ENCODE assay signal across 9 mouse cellular contexts in genomic region chr2:115309856-115310631, GRCm38 (mm10).
DNase-seq lines count a peak whose midpoint lies in the region; ATAC-seq and TF ChIP-seq lines count a peak whose summit lies in the region.
"Had no signal": no experiment of that assay in that cellular context is flagged by ENCODE, and none has a peak within 500 bp of the region (broad histone marks: within the 10 kb centered on the region; RNA-seq: fewer than 3 reads in every experiment).

No protein-coding gene starts in this region.

- no peak for TF ChIP-seq CTCF in heart, adult 2 months (IDR thresholded peaks at IDR 0.05)

- no peaks in the 10 kb centered on the region for H3K36me3 ChIP-seq in heart, embryonic 10.5 days
- H3K36me3 ChIP-seq in heart, adult 2 months (ENCODE audit: control insufficient read depth, insufficient read depth, low read length), result no peaks in the 10 kb centered on the region
- no peaks in the 10 kb centered on the region for H3K36me3 ChIP-seq in midbrain, embryonic 11.5 days (ENCODE audit: control insufficient read depth, insufficient read depth, low read length)
- no peaks in the 10 kb centered on the region for H3K36me3 ChIP-seq in midbrain, embryonic 14.5 days (ENCODE audit: control insufficient read depth, insufficient read depth, low read length)
- no peaks in the 10 kb centered on the region for H3K36me3 ChIP-seq in kidney, embryonic 14.5 days (ENCODE audit: control insufficient read depth, insufficient read depth, low read length)
- no peaks in the 10 kb centered on the region for H3K36me3 ChIP-seq in neural tube, embryonic 11.5 days (ENCODE audit: control insufficient read depth, insufficient read depth, low read length)
- H3K36me3 ChIP-seq: embryonic facial prominence, embryonic 15.5 days had no signal

- H3K4me3 ChIP-seq in heart, embryonic 10.5 days, result no peak overlapping the region
- no peak overlapping the region for H3K4me3 ChIP-seq in heart, adult 2 months
- H3K4me3 ChIP-seq in midbrain, embryonic 11.5 days (ENCODE audit: low read depth, low read length), result no peak overlapping the region
- no peak overlapping the region for H3K4me3 ChIP-seq in midbrain, embryonic 14.5 days (replicated peaks; ENCODE audit: low read depth, low read length)
- no peak overlapping the region for H3K4me3 ChIP-seq in kidney, embryonic 14.5 days (ENCODE audit: low read length)
- no peak overlapping the region for H3K4me3 ChIP-seq in neural tube, embryonic 11.5 days (ENCODE audit: low read depth, low read length)
- H3K4me3 ChIP-seq: embryonic facial prominence, embryonic 15.5 days had no signal

- H3K9ac ChIP-seq in heart, adult 2 months (ENCODE audit: low read depth, low read length), result no peak overlapping the region
- no peak overlapping the region for H3K9ac ChIP-seq in midbrain, embryonic 11.5 days (ENCODE audit: low read length)
- no peak overlapping the region for H3K9ac ChIP-seq in midbrain, embryonic 14.5 days (replicated peaks; ENCODE audit: low read length)
- no peak overlapping the region for H3K9ac ChIP-seq in kidney, embryonic 14.5 days (ENCODE audit: low read depth, low read length)
- no peak overlapping the region for H3K9ac ChIP-seq in neural tube, embryonic 11.5 days (ENCODE audit: low read length)
- H3K9ac ChIP-seq: embryonic facial prominence, embryonic 15.5 days had no signal

- H3K79me2 ChIP-seq in heart, adult 2 months (replicated peaks; ENCODE audit: control insufficient read depth, insufficient read depth, low read length), result no peaks in the 10 kb centered on the region

- TF ChIP-seq POLR2A in heart, adult 2 months (IDR thresholded peaks at IDR 0.05; ENCODE audit: insufficient read depth, low read depth, low read length), result no peak

- H3K27me3 ChIP-seq in heart, embryonic 10.5 days (ENCODE audit: insufficient read depth, poor library complexity, severe bottlenecking), result no peaks in the 10 kb centered on the region
- H3K27me3 ChIP-seq in heart, adult 2 months (ENCODE audit: control insufficient read depth, insufficient read depth, low read length), result no peaks in the 10 kb centered on the region
- no peaks in the 10 kb centered on the region for H3K27me3 ChIP-seq in midbrain, embryonic 11.5 days (ENCODE audit: control insufficient read depth, insufficient read depth, low read length)
- no peaks in the 10 kb centered on the region for H3K27me3 ChIP-seq in midbrain, embryonic 14.5 days (ENCODE audit: control insufficient read depth, insufficient read depth, low read length)
- no peaks in the 10 kb centered on the region for H3K27me3 ChIP-seq in kidney, embryonic 14.5 days (ENCODE audit: control insufficient read depth, insufficient read depth, low read length)
- no peaks in the 10 kb centered on the region for H3K27me3 ChIP-seq in neural tube, embryonic 11.5 days (ENCODE audit: control insufficient read depth, insufficient read depth, low read length)
- H3K27me3 ChIP-seq: embryonic facial prominence, embryonic 15.5 days had no signal

- H3K4me1 ChIP-seq in heart, embryonic 10.5 days, result peaks cover 9% of the 10 kb centered on the region; the same call in 1 of the 2 replicates
- H3K4me1 ChIP-seq in heart, adult 2 months (ENCODE audit: control insufficient read depth, insufficient read depth, low read length), result no peaks in the 10 kb centered on the region
- peaks cover 3% of the 10 kb centered on the region; the same call in 1 of the 2 replicates for H3K4me1 ChIP-seq in midbrain, embryonic 11.5 days (ENCODE audit: control insufficient read depth, insufficient read depth, low read length)
- H3K4me1 ChIP-seq in midbrain, embryonic 14.5 days (ENCODE audit: control insufficient read depth, insufficient read depth, low read length), result no peaks in the 10 kb centered on the region
- no peaks in the 10 kb centered on the region for H3K4me1 ChIP-seq in kidney, embryonic 14.5 days (ENCODE audit: control insufficient read depth, insufficient read depth, low read length)
- no peaks in the 10 kb centered on the region for H3K4me1 ChIP-seq in neural tube, embryonic 11.5 days (ENCODE audit: control insufficient read depth, insufficient read depth, low read length)
- H3K4me1 ChIP-seq: embryonic facial prominence, embryonic 15.5 days had no signal

- 55% methylated on average over 4 of the region's 4 CpGs for WGBS in heart, embryonic 10.5 days
- WGBS in heart, adult 2 months, result 47% methylated on average over 4 of the region's 4 CpGs
- 46% methylated on average over 4 of the region's 4 CpGs for WGBS in midbrain, embryonic 11.5 days
- 29% methylated on average over 4 of the region's 4 CpGs for WGBS in midbrain, embryonic 14.5 days
- 12% methylated on average over 4 of the region's 4 CpGs for WGBS in kidney, embryonic 14.5 days
- 27% methylated on average over 4 of the region's 4 CpGs for WGBS in neural tube, embryonic 11.5 days

- 0 out of 2 replicates have a peak, but pooled peaks have one; percentile 38 for ATAC-seq in midbrain, embryonic 11.5 days (ENCODE audit: low FRiP score)
- ATAC-seq in midbrain, embryonic 14.5 days (ENCODE audit: low FRiP score, low TSS enrichment), result no peak
- peak; percentile 88 for ATAC-seq in kidney, embryonic 14.5 days (ENCODE audit: low FRiP score, low TSS enrichment)
- peak; percentile 58 for ATAC-seq in neural tube, embryonic 11.5 days (ENCODE audit: insufficient read depth, low FRiP score, low TSS enrichment)

- no peak overlapping the region for H3K4me2 ChIP-seq in midbrain, embryonic 11.5 days
- H3K4me2 ChIP-seq in midbrain, embryonic 14.5 days (ENCODE audit: low read length), result no peak overlapping the region
- H3K4me2 ChIP-seq in kidney, embryonic 14.5 days (replicated peaks; ENCODE audit: low read depth, low read length), result no peak overlapping the region
- no peak overlapping the region for H3K4me2 ChIP-seq in neural tube, embryonic 11.5 days (ENCODE audit: low read depth)
- H3K4me2 ChIP-seq: embryonic facial prominence, embryonic 15.5 days had no signal

- intact Hi-C loops in heart, adult 2 months (cut with DNase I), result no loop called here
- intact Hi-C loops in gastrocnemius, postnatal 36 days (cut with DNase I), result no loop called here

- DNase-seq in heart, embryonic 10.5 days (ENCODE audit: low spot score), result no peak
- DNase-seq in heart, adult 2 months, result no peak
- DNase-seq in midbrain, embryonic 11.5 days (ENCODE audit: low spot score, missing footprints), result no peak
- DNase-seq in midbrain, embryonic 14.5 days, result no peak
- peak; percentile 24 for DNase-seq in neural tube, embryonic 11.5 days (ENCODE audit: low spot score)
- no peak for DNase-seq in gastrocnemius, postnatal 36 days
- DNase-seq in thymus, postnatal 10 days (ENCODE audit: low spot score in 2 of 2), result no peak

- peak overlapping the region; percentile 22; the same call in 1 of the 2 replicates for H3K27ac ChIP-seq in heart, embryonic 10.5 days
- no peak overlapping the region for H3K27ac ChIP-seq in heart, adult 2 months
- no peak overlapping the region for H3K27ac ChIP-seq in midbrain, embryonic 11.5 days (ENCODE audit: low read depth, low read length)
- no peak overlapping the region for H3K27ac ChIP-seq in midbrain, embryonic 14.5 days (replicated peaks; ENCODE audit: low read depth, low read length)
- peak overlapping the region; percentile 79 for H3K27ac ChIP-seq in kidney, embryonic 14.5 days (ENCODE audit: low read depth, low read length)
- H3K27ac ChIP-seq in neural tube, embryonic 11.5 days (ENCODE audit: low read depth, low read length), result no peak overlapping the region
- H3K27ac ChIP-seq: embryonic facial prominence, embryonic 15.5 days had no signal

- TF ChIP-seq EP300 in heart, adult 2 months (IDR thresholded peaks at IDR 0.05; ENCODE audit: insufficient read depth, low read depth, low read length), result no peak

- H3K9me3 ChIP-seq in heart, embryonic 10.5 days, result no peaks in the 10 kb centered on the region
- H3K9me3 ChIP-seq in midbrain, embryonic 11.5 days (ENCODE audit: control insufficient read depth, low read length), result no peaks in the 10 kb centered on the region
- no peaks in the 10 kb centered on the region for H3K9me3 ChIP-seq in midbrain, embryonic 14.5 days (ENCODE audit: control insufficient read depth, low read length)
- H3K9me3 ChIP-seq in kidney, embryonic 14.5 days (ENCODE audit: control insufficient read depth, low read length), result no peaks in the 10 kb centered on the region
- no peaks in the 10 kb centered on the region for H3K9me3 ChIP-seq in neural tube, embryonic 11.5 days (ENCODE audit: control insufficient read depth, low read length)
- H3K9me3 ChIP-seq: embryonic facial prominence, embryonic 15.5 days had no signal

Comparison
In these comparisons a context has a peak if more than half of its experiments do, and no peak if none do; other contexts are left out.
1. H3K27ac ChIP-seq: peak in heart, embryonic 10.5 days (single experiment) and kidney, embryonic 14.5 days (single experiment); none in heart, adult 2 months (single experiment), midbrain, embryonic 11.5 days (single experiment), midbrain, embryonic 14.5 days (single experiment) and neural tube, embryonic 11.5 days (single experiment).